In the genomic region with DNA sequence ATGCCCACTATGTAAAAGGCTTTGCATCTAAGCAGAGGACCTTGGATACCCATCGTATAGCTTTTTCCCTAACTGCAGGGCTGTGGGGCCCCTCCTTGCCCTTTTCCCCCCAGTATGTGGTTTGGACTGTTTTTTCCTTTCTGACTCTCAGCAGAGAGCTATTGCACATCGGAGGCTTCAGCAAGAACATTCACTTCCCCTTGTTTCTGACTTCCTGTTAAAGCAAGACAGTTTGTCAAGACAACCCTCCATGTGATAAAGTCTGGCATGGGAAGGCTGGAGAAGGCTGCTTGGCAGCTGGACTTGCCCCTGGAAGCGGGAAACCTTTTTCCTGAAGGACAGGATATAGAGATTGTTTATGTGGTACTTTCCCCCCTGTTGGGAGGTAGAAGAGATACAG, we compare ENCODE assay signal across 9 mouse cellular contexts. TPM values are rescaled to one million over a fixed set of nuclear protein-coding genes. Genes with fewer than 3 reads are reported as not detected.
DNase-seq lines count a peak whose midpoint lies in the region; TF ChIP-seq lines count a peak whose summit lies in the region.
"Had no signal": no experiment of that assay in that cellular context is flagged by ENCODE, and none has a peak within 500 bp of the region (broad histone marks: within the 10 kb centered on the region; RNA-seq: fewer than 3 reads in every experiment).

No protein-coding gene starts in this region.

- no peak overlapping the region for H3K4me3 ChIP-seq in kidney, adult 2 months (ENCODE audit: insufficient read depth, low read depth, low read length)
- no peak overlapping the region for H3K4me3 ChIP-seq in macrophage (ENCODE audit: inconsistent target)
- H3K4me3 ChIP-seq: embryonic facial prominence, embryonic 13.5 days; myocyte had no signal

- peaks cover 83% of the 10 kb centered on the region for H3K79me2 ChIP-seq in macrophage (ENCODE audit: inconsistent target)

- no peaks in the 10 kb centered on the region for H3K4me1 ChIP-seq in kidney, adult 2 months (ENCODE audit: control insufficient read depth, insufficient read depth, low read length)
- H3K4me1 ChIP-seq: embryonic facial prominence, embryonic 13.5 days had no signal

- no peak overlapping the region for H3K27ac ChIP-seq in kidney, adult 2 months (ENCODE audit: insufficient read depth, low read depth, low read length)
- H3K27ac ChIP-seq in macrophage = peak overlapping the region; percentile 77
- H3K27ac ChIP-seq: embryonic facial prominence, embryonic 13.5 days had no signal

- H3K36me3 ChIP-seq in kidney, adult 2 months (ENCODE audit: control insufficient read depth, insufficient read depth, low read length) = peaks cover 7% of the 10 kb centered on the region; the same call in 1 of the 2 replicates
- peaks cover 22% of the 10 kb centered on the region; the same call in 1 of the 2 replicates for H3K36me3 ChIP-seq in macrophage (ENCODE audit: inconsistent target)

- TF ChIP-seq CTCF in kidney, adult 2 months (conservative IDR thresholded peaks at IDR 0.05; ENCODE audit: insufficient read depth, insufficient read length, low read depth, low read length) = no peak

- H3K27me3 ChIP-seq in kidney, adult 2 months (replicated peaks; ENCODE audit: control insufficient read depth, insufficient read depth, low read length) = no peaks in the 10 kb centered on the region
- H3K27me3 ChIP-seq: embryonic facial prominence, embryonic 13.5 days had no signal

- TF ChIP-seq POLR2A in kidney, adult 2 months (IDR thresholded peaks at IDR 0.05; ENCODE audit: low read depth, low read length) = no peak

- DNase-seq in CD8-positive naive resting alpha-beta T cell, adult 2 months (ENCODE audit: low read depth in 2 of 2, low spot score in 2 of 2) = peak; percentile 43 to 58
- DNase-seq in adrenal gland, postnatal 36 days = peak; percentile 3 to 12
- peak; percentile 65 for DNase-seq in kidney, adult 2 months
- peak; percentile 36 for DNase-seq in thymus, postnatal 4 days
- no peak for DNase-seq in testis, postnatal 10 days (ENCODE audit: low spot score)
- no peak for DNase-seq in neural tube, embryonic 10.5 days (ENCODE audit: extremely low spot score, low spot score)

- 61% methylated on average over 3 of the region's 3 CpGs for WGBS in kidney, adult 2 months
- 0% methylated on average over 3 of the region's 3 CpGs for WGBS in macrophage (ENCODE audit: missing documents)

RNA-seq across cellular contexts. Expression of a gene that starts 37.9 kb away (rescaled TPM):
- total RNA-seq in adrenal gland, postnatal 36 days (2021) = not detected
- polyA plus RNA-seq in kidney, adult 2 months (2012; rRNA removed) = not detected in 2 replicates
- not detected for total RNA-seq in macrophage (2018; cell fraction: chromatin; rRNA removed)
- not detected for total RNA-seq in macrophage (2018; cell fraction: cytosol; rRNA removed)
- total RNA-seq in macrophage (2018; cell fraction: nucleus; rRNA removed) = not detected
- polyA plus RNA-seq in macrophage (2018) = not detected in 3 replicates
- polyA plus RNA-seq: embryonic facial prominence, embryonic 13.5 days; myocyte had no signal

RNA-seq across cellular contexts. Expression of a gene that starts 37.9 kb away (rescaled TPM):
- 10 to 100 TPM; 11.8 to 15.0 TPM for total RNA-seq in adrenal gland, postnatal 36 days (2021)
- polyA plus RNA-seq in kidney, adult 2 months (2012; rRNA removed) = 27.8 and 48.3 TPM in 2 replicates
- 100 to 1,000 TPM in 1 of 26 experiments, 10 to 100 TPM in 24, 1 to 10 TPM in 1; 8.2 to 112 (median 31.2) TPM for total RNA-seq in macrophage (2018; cell fraction: chromatin; rRNA removed)
- total RNA-seq in macrophage (2018; cell fraction: cytosol; rRNA removed) = 100 to 1,000 TPM in 13 of 26 experiments, 10 to 100 TPM in 13; 45.0 to 294 (median 129) TPM
- total RNA-seq in macrophage (2018; cell fraction: nucleus; rRNA removed) = 100 to 1,000 TPM in 7 of 26 experiments, 10 to 100 TPM in 19; 14.1 to 140 (median 60.6) TPM
- 74.9 to 122 TPM (median 80.3 TPM) in 3 replicates for polyA plus RNA-seq in macrophage (2018)

RNA-seq across cellular contexts. Expression of a gene that starts 38.3 kb away (rescaled TPM):
- 10 to 100 TPM; 40.5 to 40.8 TPM for total RNA-seq in adrenal gland, postnatal 36 days (2021)
- 27.8 and 31.6 TPM in 2 replicates for polyA plus RNA-seq in kidney, adult 2 months (2012; rRNA removed)
- 100 to 1,000 TPM in 18 of 26 experiments, 10 to 100 TPM in 8; 57.7 to 179 (median 131) TPM for total RNA-seq in macrophage (2018; cell fraction: chromatin; rRNA removed)
- 10 to 100 TPM; 43.2 to 66.4 (median 60.0) TPM for total RNA-seq in macrophage (2018; cell fraction: cytosol; rRNA removed)
- total RNA-seq in macrophage (2018; cell fraction: nucleus; rRNA removed) = 100 to 1,000 TPM in 8 of 26 experiments, 10 to 100 TPM in 18; 44.3 to 138 (median 89.0) TPM
- polyA plus RNA-seq in macrophage (2018) = 47.7 to 51.9 TPM (median 49.8 TPM) in 3 replicates

RNA-seq across cellular contexts. Expression of a gene that starts 56.9 kb away (rescaled TPM):
- total RNA-seq in adrenal gland, postnatal 36 days (2021) = 10 to 100 TPM; 27.2 to 36.0 TPM
- polyA plus RNA-seq in kidney, adult 2 months (2012; rRNA removed) = 21.3 and 21.4 TPM in 2 replicates
- total RNA-seq in macrophage (2018; cell fraction: chromatin; rRNA removed) = 1 to 10 TPM; 1.9 to 8.9 (median 4.9) TPM
- total RNA-seq in macrophage (2018; cell fraction: cytosol; rRNA removed) = 10 to 100 TPM in 11 of 26 experiments, 1 to 10 TPM in 15; 2.5 to 14.2 (median 9.2) TPM
- 10 to 100 TPM in 2 of 26 experiments, 1 to 10 TPM in 24; 2.4 to 11.2 (median 5.4) TPM for total RNA-seq in macrophage (2018; cell fraction: nucleus; rRNA removed)
- 9.9 to 15.0 TPM (median 13.6 TPM) in 3 replicates for polyA plus RNA-seq in macrophage (2018)

Comparison
In these comparisons a context has a peak if more than half of its experiments do, and no peak if none do; other contexts are left out.
1. DNase-seq: peak in CD8-positive naive resting alpha-beta T cell, adult 2 months (2 of 2), adrenal gland, postnatal 36 days (2 of 2), kidney, adult 2 months (single experiment) and thymus, postnatal 4 days (single experiment); none in testis, postnatal 10 days (single experiment) and neural tube, embryonic 10.5 days (single experiment).